In genomic region chr17:37027486-37027885, GRCm38 (mm10) we compare ENCODE assay signal across 12 mouse cellular contexts. TPM values are rescaled to one million over a fixed set of nuclear protein-coding genes. Genes with fewer than 3 reads are reported as not detected.
DNase-seq lines count a peak whose midpoint lies in the region; ATAC-seq and TF ChIP-seq lines count a peak whose summit lies in the region.
"Had no signal": no experiment of that assay in that cellular context is flagged by ENCODE, and none has a peak within 500 bp of the region (broad histone marks: within the 10 kb centered on the region; RNA-seq: fewer than 3 reads in every experiment).

No protein-coding gene starts in this region.

- no peak for ATAC-seq in forebrain, embryonic 16.5 days
- ATAC-seq in midbrain, embryonic 12.5 days (ENCODE audit: low FRiP score, low read depth), result no peak

- H3K4me3 ChIP-seq in heart, embryonic 10.5 days, result no peak overlapping the region
- H3K4me3 ChIP-seq in ES-E14 (ENCODE audit: insufficient read depth in 1 of 2, low read depth in 1 of 2, low read length in 2 of 2, poor library complexity in 1 of 2, severe bottlenecking in 1 of 2), result peak overlapping the region in 1 of 2 experiments; percentile 33; a peak in 1 of 4 replicates
- H3K4me3 ChIP-seq in forebrain, embryonic 16.5 days (replicated peaks; ENCODE audit: low read length), result no peak overlapping the region
- H3K4me3 ChIP-seq in midbrain, embryonic 12.5 days, result no peak overlapping the region
- H3K4me3 ChIP-seq: gastrocnemius, adult 2 months; liver, embryonic 15.5 days had no signal

- peak overlapping the region; percentile 90 for H3K27ac ChIP-seq in heart, embryonic 10.5 days
- H3K27ac ChIP-seq in ES-E14 (ENCODE audit: insufficient read depth, low read depth, low read length, poor library complexity, severe bottlenecking), result peak overlapping the region; percentile 100
- peak overlapping the region; percentile 24; the same call in 1 of the 2 replicates for H3K27ac ChIP-seq in forebrain, embryonic 16.5 days (ENCODE audit: low read length)
- peak overlapping the region; percentile 98; the same call in 1 of the 2 replicates for H3K27ac ChIP-seq in midbrain, embryonic 12.5 days (replicated peaks)
- H3K27ac ChIP-seq: gastrocnemius, adult 2 months; liver, embryonic 15.5 days had no signal

- H3K27me3 ChIP-seq in heart, embryonic 10.5 days (ENCODE audit: insufficient read depth, poor library complexity, severe bottlenecking), result no peaks in the 10 kb centered on the region
- H3K27me3 ChIP-seq in forebrain, embryonic 16.5 days (replicated peaks; ENCODE audit: control insufficient read depth, insufficient read depth, low read length), result no peaks in the 10 kb centered on the region
- no peaks in the 10 kb centered on the region for H3K27me3 ChIP-seq in midbrain, embryonic 12.5 days
- H3K27me3 ChIP-seq: liver, embryonic 15.5 days had no signal

- peak overlapping the region; percentile 23; the same call in 1 of the 2 replicates for H3K9ac ChIP-seq in ES-E14 (ENCODE audit: insufficient read depth, low read depth, low read length, poor library complexity, severe bottlenecking)
- no peak overlapping the region for H3K9ac ChIP-seq in forebrain, embryonic 16.5 days (replicated peaks; ENCODE audit: low read depth, low read length)
- no peak overlapping the region for H3K9ac ChIP-seq in midbrain, embryonic 12.5 days (replicated peaks)
- H3K9ac ChIP-seq: liver, embryonic 15.5 days had no signal

- intact Hi-C loops in heart, postnatal 25 days (cut with DNase I), result no loop called here

- no peaks in the 10 kb centered on the region for H3K9me3 ChIP-seq in heart, embryonic 10.5 days
- no peaks in the 10 kb centered on the region for H3K9me3 ChIP-seq in ES-E14 (ENCODE audit: control insufficient read depth, insufficient read depth, low read depth, low read length)
- H3K9me3 ChIP-seq in forebrain, embryonic 16.5 days (ENCODE audit: control insufficient read depth, low read length), result no peaks in the 10 kb centered on the region
- H3K9me3 ChIP-seq in midbrain, embryonic 12.5 days, result no peaks in the 10 kb centered on the region
- H3K9me3 ChIP-seq: liver, embryonic 15.5 days had no signal

- no peak overlapping the region for H3K4me2 ChIP-seq in forebrain, embryonic 16.5 days (ENCODE audit: low read length)
- no peak overlapping the region for H3K4me2 ChIP-seq in midbrain, embryonic 12.5 days (replicated peaks)

- H3K4me1 ChIP-seq in heart, embryonic 10.5 days, result no peaks in the 10 kb centered on the region
- H3K4me1 ChIP-seq in ES-E14 (ENCODE audit: control insufficient read depth in 2 of 2, insufficient read depth in 2 of 2, low read length in 2 of 2, poor library complexity in 1 of 2), result peaks cover 7 to 12% of the 10 kb centered on the region in 2 experiments
- H3K4me1 ChIP-seq in forebrain, embryonic 16.5 days (replicated peaks; ENCODE audit: control insufficient read depth, insufficient read depth, low read length), result peaks cover 4% of the 10 kb centered on the region; the same call in 1 of the 2 replicates
- H3K4me1 ChIP-seq in midbrain, embryonic 12.5 days, result 0 out of 2 replicates have a peak, but pooled peaks cover 3% of the 10 kb centered on the region

- no peak for DNase-seq in heart, embryonic 10.5 days (ENCODE audit: low spot score)
- no peak for DNase-seq in heart, postnatal 25 days (ENCODE audit: low spot score)
- DNase-seq in ES-E14 (ENCODE audit: low read depth, low spot score), result no peak
- no peak for DNase-seq in right cerebral cortex, postnatal 4 days
- DNase-seq in layer of hippocampus, postnatal 36 days, result no peak
- DNase-seq in liver, result no peak
- DNase-seq: gastrocnemius, adult 2 months; layer of hippocampus, adult 9-11 months had no signal

- H3K36me3 ChIP-seq in heart, embryonic 10.5 days, result no peaks in the 10 kb centered on the region
- no peaks in the 10 kb centered on the region for H3K36me3 ChIP-seq in ES-E14 (ENCODE audit: control insufficient read depth, insufficient read depth, low read length, poor library complexity, severe bottlenecking)
- H3K36me3 ChIP-seq in forebrain, embryonic 16.5 days (ENCODE audit: control insufficient read depth, insufficient read depth), result no peaks in the 10 kb centered on the region
- no peaks in the 10 kb centered on the region for H3K36me3 ChIP-seq in midbrain, embryonic 12.5 days
- H3K36me3 ChIP-seq: liver, embryonic 15.5 days had no signal

- WGBS in heart, embryonic 10.5 days, result 95% methylated on average over 4 of the region's 4 CpGs
- WGBS in forebrain, embryonic 16.5 days, result 97% methylated on average over 4 of the region's 4 CpGs
- WGBS in midbrain, embryonic 12.5 days, result 94% methylated on average over 4 of the region's 4 CpGs

- in situ Hi-C loops in ES-E14 (cut with MboI; ENCODE audit: low sequenced_read_pairs in 2 of 2, unreplicated experiment in 2 of 2), result no loop called here

TF ChIP-seq in ES-E14, 5 proteins besides CTCF, POLR2A, EP300 and RAD21:
- TF ChIP-seq ZNF384 (IDR thresholded peaks at IDR 0.05; ENCODE audit: low read depth, low read length), result no peak
- TF ChIP-seq MAFK (IDR thresholded peaks at IDR 0.05; ENCODE audit: insufficient read depth, low read depth, low read length), result no peak
- TF ChIP-seq ZC3H11A (IDR thresholded peaks at IDR 0.05; ENCODE audit: borderline replicate concordance, low read depth, low read length), result no peak
- no peak for TF ChIP-seq HCFC1 (IDR thresholded peaks at IDR 0.05; ENCODE audit: borderline replicate concordance, insufficient read depth, low read length)
- TF ChIP-seq CHD2 (IDR thresholded peaks at IDR 0.05; ENCODE audit: low read depth, low read length), result no peak

RNA-seq across cellular contexts. Expression of gene Mog, which starts 4.3 kb away (rescaled TPM):
- polyA plus RNA-seq in heart, embryonic 10.5 days (2016; fragmentation: Nextera tagmentation; extraction: Ambion mirVana), result 0.10 and 0.14 TPM in 2 replicates
- total RNA-seq in heart, postnatal 25 days (2021), result not detected
- 0.62 and 0.85 TPM in 2 replicates for total RNA-seq in ES-E14 (2012; rRNA removed)
- 1.9 and 2.9 TPM in 2 replicates for polyA plus RNA-seq in forebrain, embryonic 16.5 days (2015; fragmentation: Nextera tagmentation; extraction: Ambion mirVana)
- 0.68 and 0.96 TPM in 2 replicates for polyA plus RNA-seq in midbrain, embryonic 12.5 days (2016; fragmentation: Nextera tagmentation; extraction: Ambion mirVana)
- 10 to 100 TPM; 67.6 to 72.6 TPM for total RNA-seq in layer of hippocampus, postnatal 36 days (2021)
- total RNA-seq: gastrocnemius, adult 2 months; hematopoietic stem cell, adult 5-6 weeks had no signal
- polyA plus RNA-seq: liver, embryonic 15.5 days had no signal

RNA-seq across cellular contexts. Expression of gene Gabbr1, which starts 18.3 kb away (rescaled TPM):
- 5.8 and 9.6 TPM in 2 replicates for polyA plus RNA-seq in heart, embryonic 10.5 days (2016; fragmentation: Nextera tagmentation; extraction: Ambion mirVana)
- 1 to 10 TPM; 6.9 to 7.4 TPM for total RNA-seq in heart, postnatal 25 days (2021)
- 60.9 and 106 TPM in 2 replicates for total RNA-seq in ES-E14 (2012; rRNA removed)
- polyA plus RNA-seq in forebrain, embryonic 16.5 days (2015; fragmentation: Nextera tagmentation; extraction: Ambion mirVana), result 46.0 and 58.6 TPM in 2 replicates
- 33.4 and 35.9 TPM in 2 replicates for polyA plus RNA-seq in midbrain, embryonic 12.5 days (2016; fragmentation: Nextera tagmentation; extraction: Ambion mirVana)
- total RNA-seq in layer of hippocampus, postnatal 36 days (2021), result 100 to 1,000 TPM; 688 to 703 TPM

RNA-seq across cellular contexts. Expression of gene Zfp57, which starts 26.5 kb away (rescaled TPM):
- 65.9 and 84.5 TPM in 2 replicates for polyA plus RNA-seq in heart, embryonic 10.5 days (2016; fragmentation: Nextera tagmentation; extraction: Ambion mirVana)
- 1 to 10 TPM; 1.6 to 2.9 TPM for total RNA-seq in heart, postnatal 25 days (2021)
- 360 and 437 TPM in 2 replicates for total RNA-seq in ES-E14 (2012; rRNA removed)
- 351 and 383 TPM in 2 replicates for polyA plus RNA-seq in forebrain, embryonic 16.5 days (2015; fragmentation: Nextera tagmentation; extraction: Ambion mirVana)
- polyA plus RNA-seq in midbrain, embryonic 12.5 days (2016; fragmentation: Nextera tagmentation; extraction: Ambion mirVana), result 175 and 190 TPM in 2 replicates
- 10 to 100 TPM; 15.9 to 18.1 TPM for total RNA-seq in layer of hippocampus, postnatal 36 days (2021)

RNA-seq across cellular contexts. Expression of gene H2-M5, which starts 38.1 kb away (rescaled TPM):
- polyA plus RNA-seq in heart, embryonic 10.5 days (2016; fragmentation: Nextera tagmentation; extraction: Ambion mirVana), result 0.27 and 0.39 TPM in 2 replicates
- not detected for total RNA-seq in heart, postnatal 25 days (2021)
- 49.4 and 55.4 TPM in 2 replicates for total RNA-seq in ES-E14 (2012; rRNA removed)
- polyA plus RNA-seq in forebrain, embryonic 16.5 days (2015; fragmentation: Nextera tagmentation; extraction: Ambion mirVana), result 1.6 and 2.3 TPM in 2 replicates
- 2.4 and 2.9 TPM in 2 replicates for polyA plus RNA-seq in midbrain, embryonic 12.5 days (2016; fragmentation: Nextera tagmentation; extraction: Ambion mirVana)
- 1 to 10 TPM in 1 of 2 experiments, under 1 TPM in 1; 1.00 to 1.1 TPM for total RNA-seq in layer of hippocampus, postnatal 36 days (2021)
- total RNA-seq: hematopoietic stem cell, adult 5-6 weeks had no signal
- polyA plus RNA-seq: liver, embryonic 15.5 days had no signal

RNA-seq across cellular contexts. Expression of gene 2410137M14Rik, which starts 46.4 kb away (rescaled TPM):
- 0.19 and 0.32 TPM in 2 replicates for polyA plus RNA-seq in heart, embryonic 10.5 days (2016; fragmentation: Nextera tagmentation; extraction: Ambion mirVana)
- under 1 TPM; 0.49 to 0.61 TPM for total RNA-seq in heart, postnatal 25 days (2021)
- total RNA-seq in ES-E14 (2012; rRNA removed), result 14.8 and 16.9 TPM in 2 replicates
- 0.25 TPM in 1 of 2 replicates, not detected in the other for polyA plus RNA-seq in forebrain, embryonic 16.5 days (2015; fragmentation: Nextera tagmentation; extraction: Ambion mirVana)
- polyA plus RNA-seq in midbrain, embryonic 12.5 days (2016; fragmentation: Nextera tagmentation; extraction: Ambion mirVana), result 0.28 and 0.37 TPM in 2 replicates
- not detected for total RNA-seq in layer of hippocampus, postnatal 36 days (2021)
- total RNA-seq: hematopoietic stem cell, adult 5-6 weeks had no signal
- polyA plus RNA-seq: liver, embryonic 15.5 days had no signal

Comparison
In these comparisons a context has a peak if more than half of its experiments do, and no peak if none do; other contexts are left out.
1. H3K27ac ChIP-seq: peak in every context shown above with its lines; median percentile 100 in ES-E14; 98 in midbrain, embryonic 12.5 days; 90 in heart, embryonic 10.5 days; 24 in forebrain, embryonic 16.5 days.
2. RNA of gene Mog, which starts 4.3 kb away (total RNA-seq): 67.6 to 72.6 TPM in layer of hippocampus, postnatal 36 days; 0.62 to 0.85 TPM in ES-E14 and not detected in heart, postnatal 25 days; every median in the first group is over 10 times any median in the second.
3. RNA of gene Zfp57, which starts 26.5 kb away (total RNA-seq): 360 to 437 TPM in ES-E14; 15.9 to 18.1 TPM in layer of hippocampus, postnatal 36 days and 1.6 to 2.9 TPM in heart, postnatal 25 days; every median in the first group is over 10 times any median in the second.